Mouse (Mus musculus) testis, postnatal 10 days (tissue): ENCODE results near the gene Sgpl1.
"Not testable (repeated sequence)": the region's sequence is repeated elsewhere in the genome, so short reads cannot be mapped to it uniquely, and the experiment has no call there.

Source experiments
- DNase-seq: peaks from one replicate; pipeline ENCODE4 v3.0.0; 2021; ENCODE audit warnings: low spot score

Gene Sgpl1

GRCm38 (mm10) chr10:61155611-61156010 lies 8.1 kb upstream of the Sgpl1 start:
- DNase-seq = no peak

- DNase-seq = no peak
Observed at GRCm38 (mm10) chr10:61152131-61152530, 4.6 kb upstream of the Sgpl1 start.

GRCm38 (mm10) chr10:61150616-61151015 lies 3.1 kb upstream of the Sgpl1 start:
- no peak for DNase-seq

- no peak for DNase-seq
Observed at GRCm38 (mm10) chr10:61149476-61149875, 2.0 kb upstream of the Sgpl1 start.

GRCm38 (mm10) chr10:61146807-61147156 lies 721 bp downstream of the Sgpl1 start:
- DNase-seq = peak; percentile 66

GRCm38 (mm10) chr10:61146119-61146806 lies 1.2 kb downstream of the Sgpl1 start:
- DNase-seq = peak; percentile 83

- no peak for DNase-seq
Observed at GRCm38 (mm10) chr10:61145766-61146118, 1.8 kb downstream of the Sgpl1 start.

GRCm38 (mm10) chr10:61143343-61143742 lies 4.2 kb downstream of the Sgpl1 start:
- no peak for DNase-seq

- no peak for DNase-seq
Observed at GRCm38 (mm10) chr10:61137567-61137966, 9.9 kb downstream of the Sgpl1 start.

GRCm38 (mm10) chr10:61135226-61135839 lies 12.2 kb downstream of the Sgpl1 start:
- DNase-seq = no peak

- no peak for DNase-seq
Observed at GRCm38 (mm10) chr10:61134041-61134440, 13.5 kb downstream of the Sgpl1 start.

- DNase-seq = no peak
Observed at GRCm38 (mm10) chr10:61130959-61131358, 16.5 kb downstream of the Sgpl1 start.

GRCm38 (mm10) chr10:61128701-61129365 lies 18.7 kb downstream of the Sgpl1 start:
- no peak for DNase-seq

GRCm38 (mm10) chr10:61124462-61124861 lies 23.0 kb downstream of the Sgpl1 start:
- no peak for DNase-seq

GRCm38 (mm10) chr10:61123276-61123913 lies 24.1 kb downstream of the Sgpl1 start:
- DNase-seq = no peak

GRCm38 (mm10) chr10:61121732-61122131 lies 25.8 kb downstream of the Sgpl1 start:
- not testable (repeated sequence) for DNase-seq

- DNase-seq = no peak
Observed at GRCm38 (mm10) chr10:61114246-61114720, 33.2 kb downstream of the Sgpl1 start.

GRCm38 (mm10) chr10:61103564-61104114 lies 43.9 kb downstream of the Sgpl1 start:
- DNase-seq = no peak

GRCm38 (mm10) chr10:61091866-61092265 lies 55.6 kb downstream of the Sgpl1 start:
- DNase-seq = no peak

GRCm38 (mm10) chr10:61089170-61090142 lies 58.0 kb downstream of the Sgpl1 start, which contains the start of gene Pcbd1:
Gene Pcbd1, plus strand, starts transcription at chr10:61089331.
- DNase-seq = peak; percentile 68

- no peak for DNase-seq
Observed at GRCm38 (mm10) chr10:61088468-61088867, 59.0 kb downstream of the Sgpl1 start.
